Mouse (Mus musculus): Measurements from ENCODE around the gene Hinfp.

DNA sequence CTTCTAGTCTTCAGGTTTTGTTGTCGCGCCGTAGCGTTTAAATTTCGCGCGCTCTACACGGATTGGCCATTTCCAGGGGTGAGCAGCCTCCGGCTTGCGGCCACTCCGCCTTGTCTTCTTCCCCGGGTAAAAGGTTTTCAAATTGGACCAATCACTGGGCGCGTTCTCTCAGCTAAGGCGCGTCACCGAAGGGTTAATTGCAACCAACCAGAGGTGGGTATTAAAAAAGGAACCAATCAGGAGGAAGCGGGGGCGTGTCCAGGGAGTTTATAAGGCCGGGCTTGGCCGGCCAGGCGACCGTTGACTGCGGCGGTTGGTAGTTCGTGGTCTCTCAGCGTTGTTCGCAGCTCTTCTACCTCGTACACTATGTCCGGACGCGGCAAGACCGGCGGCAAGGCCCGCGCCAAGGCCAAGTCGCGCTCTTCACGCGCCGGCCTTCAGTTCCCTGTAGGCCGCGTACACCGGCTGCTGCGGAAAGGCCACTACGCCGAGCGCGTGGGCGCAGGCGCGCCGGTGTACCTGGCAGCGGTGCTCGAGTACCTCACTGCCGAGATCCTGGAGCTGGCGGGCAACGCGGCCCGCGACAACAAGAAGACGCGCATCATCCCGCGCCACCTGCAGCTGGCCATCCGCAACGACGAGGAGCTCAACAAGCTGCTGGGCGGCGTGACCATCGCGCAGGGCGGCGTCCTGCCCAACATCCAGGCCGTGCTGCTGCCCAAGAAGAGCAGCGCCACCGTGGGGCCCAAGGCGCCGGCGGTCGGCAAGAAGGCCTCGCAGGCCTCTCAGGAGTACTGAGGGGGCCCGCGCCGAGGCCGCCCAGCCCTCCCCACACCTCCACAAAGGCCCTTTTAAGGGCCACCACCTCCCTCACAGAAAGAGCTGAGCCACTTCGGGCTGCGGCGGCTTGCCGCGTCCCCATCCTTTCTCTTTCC, 29.2 kb upstream of the Hinfp start, which contains the start of gene H2afx:
- TF ChIP-seq CTCF (IDR thresholded peaks at IDR 0.05) = peak; percentile 73
- TF ChIP-seq EP300 (IDR thresholded peaks at IDR 0.05) = peak; percentile 17; the same call in 1 of the 2 replicates

Measured in lung, postnatal 0 days (tissue).